Mouse (Mus musculus): ENCODE measurements at regions not wholly inside any gene's neighbourhood (a gene's known extent, or its start where the extent isn't known, plus 50 kb on each side); places are given as distances from the start of the nearest gene placed in this dataset.
A peak's percentile ranks its signal among the peaks of the same experiment; 100 is the strongest.

GRCm38 (mm10) chr12:60352138-60352537 is 1132.6 kb upstream of the Fbxo33 start:
- WGBS = 42% methylated on average over 2 of the region's 2 CpGs
- no peaks in the 10 kb centered on the region for H3K27me3 ChIP-seq (ENCODE audit: control insufficient read depth, insufficient read depth, low read depth, low read length)
- no peak overlapping the region for H3K4me2 ChIP-seq (ENCODE audit: low read depth, low read length)
- ATAC-seq (ENCODE audit: low read depth) = 0 out of 2 replicates have a peak, but pooled peaks have one; percentile 47
- no peak overlapping the region for H3K4me3 ChIP-seq (ENCODE audit: low read length)
- H3K4me1 ChIP-seq (replicated peaks; ENCODE audit: control insufficient read depth, insufficient read depth, low read length) = no peaks in the 10 kb centered on the region
- H3K36me3 ChIP-seq (ENCODE audit: control insufficient read depth, insufficient read depth, low read length) = no peaks in the 10 kb centered on the region
- H3K9me3 ChIP-seq (ENCODE audit: control insufficient read depth, low read length) = no peaks in the 10 kb centered on the region
- no peak overlapping the region for H3K9ac ChIP-seq (ENCODE audit: low read length)
- H3K27ac ChIP-seq (ENCODE audit: low read length) = no peak overlapping the region

GRCm38 (mm10) chr12:60344437-60344836 is 1124.9 kb upstream of the Fbxo33 start:
- Histone ChIP-seq H3K9me3 (ENCODE audit: control insufficient read depth, low read length) (no peaks in the 10 kb centered on the region), H3K4me3 (ENCODE audit: low read length) (no peak overlapping the region), H3K36me3 (ENCODE audit: control insufficient read depth, insufficient read depth, low read length) (no peaks in the 10 kb centered on the region), H3K27me3 (ENCODE audit: control insufficient read depth, insufficient read depth, low read depth, low read length) (no peaks in the 10 kb centered on the region), H3K27ac (ENCODE audit: low read length) (no peak overlapping the region), H3K9ac (ENCODE audit: low read length) (no peak overlapping the region), H3K4me1 (replicated peaks; ENCODE audit: control insufficient read depth, insufficient read depth, low read length) (no peaks in the 10 kb centered on the region), H3K4me2 (ENCODE audit: low read depth, low read length) (no peak overlapping the region)
- no peak for ATAC-seq (ENCODE audit: low read depth)
- 95% methylated on average over 1 of the region's 1 CpGs for WGBS

- 65% methylated on average over 6 of the region's 6 CpGs for WGBS
- Histone ChIP-seq H3K36me3 (ENCODE audit: control insufficient read depth, insufficient read depth, low read length) (no peaks in the 10 kb centered on the region), H3K4me3 (ENCODE audit: low read length) (no peak overlapping the region), H3K4me2 (ENCODE audit: low read depth, low read length) (no peak overlapping the region), H3K4me1 (replicated peaks; ENCODE audit: control insufficient read depth, insufficient read depth, low read length) (no peaks in the 10 kb centered on the region), H3K27ac (ENCODE audit: low read length) (no peak overlapping the region), H3K9me3 (ENCODE audit: control insufficient read depth, low read length) (no peaks in the 10 kb centered on the region), H3K9ac (ENCODE audit: low read length) (no peak overlapping the region), H3K27me3 (ENCODE audit: control insufficient read depth, insufficient read depth, low read depth, low read length) (no peaks in the 10 kb centered on the region)
- ATAC-seq (ENCODE audit: low read depth) = peak; percentile 62; the same call in 1 of the 2 replicates
These were observed 1100.5 kb upstream of the Fbxo33 start for GRCm38 (mm10) chr12:60320063-60320462.

- no peak for ATAC-seq (ENCODE audit: low read depth)
- no peak overlapping the region for H3K4me3 ChIP-seq (ENCODE audit: low read length)
- no peak overlapping the region for H3K9ac ChIP-seq (ENCODE audit: low read length)
- H3K9me3 ChIP-seq (ENCODE audit: control insufficient read depth, low read length) = no peaks in the 10 kb centered on the region
- no peak overlapping the region for H3K4me2 ChIP-seq (ENCODE audit: low read depth, low read length)
- H3K4me1 ChIP-seq (replicated peaks; ENCODE audit: control insufficient read depth, insufficient read depth, low read length) = no peaks in the 10 kb centered on the region
- H3K36me3 ChIP-seq (ENCODE audit: control insufficient read depth, insufficient read depth, low read length) = no peaks in the 10 kb centered on the region
- no peak overlapping the region for H3K27ac ChIP-seq (ENCODE audit: low read length)
- 62% methylated on average over 2 of the region's 2 CpGs for WGBS
- no peaks in the 10 kb centered on the region for H3K27me3 ChIP-seq (ENCODE audit: control insufficient read depth, insufficient read depth, low read depth, low read length)
These were observed 1073.1 kb upstream of the Fbxo33 start for GRCm38 (mm10) chr12:60292591-60292990.

- Histone ChIP-seq H3K4me1 (replicated peaks; ENCODE audit: control insufficient read depth, insufficient read depth, low read length) (no peaks in the 10 kb centered on the region), H3K9me3 (ENCODE audit: control insufficient read depth, low read length) (no peaks in the 10 kb centered on the region), H3K4me2 (ENCODE audit: low read depth, low read length) (no peak overlapping the region), H3K27me3 (ENCODE audit: control insufficient read depth, insufficient read depth, low read depth, low read length) (no peaks in the 10 kb centered on the region), H3K9ac (ENCODE audit: low read length) (no peak overlapping the region), H3K27ac (ENCODE audit: low read length) (no peak overlapping the region), H3K36me3 (ENCODE audit: control insufficient read depth, insufficient read depth, low read length) (no peaks in the 10 kb centered on the region), H3K4me3 (ENCODE audit: low read length) (no peak overlapping the region)
- WGBS = 94% methylated on average over 2 of the region's 2 CpGs
- ATAC-seq (ENCODE audit: low read depth) = no peak
These were observed 1069.3 kb upstream of the Fbxo33 start for GRCm38 (mm10) chr12:60288817-60289216.

GRCm38 (mm10) chr12:60255286-60255685 is 1035.8 kb upstream of the Fbxo33 start:
- no peak overlapping the region; the same call in 1 of the 2 replicates for H3K27ac ChIP-seq (ENCODE audit: low read length)
- H3K9ac ChIP-seq (ENCODE audit: low read length) = no peak overlapping the region
- H3K4me2 ChIP-seq (ENCODE audit: low read depth, low read length) = no peak overlapping the region
- H3K9me3 ChIP-seq (ENCODE audit: control insufficient read depth, low read length) = no peaks in the 10 kb centered on the region
- H3K4me3 ChIP-seq (ENCODE audit: low read length) = no peak overlapping the region
- no peaks in the 10 kb centered on the region for H3K4me1 ChIP-seq (replicated peaks; ENCODE audit: control insufficient read depth, insufficient read depth, low read length)
- ATAC-seq (ENCODE audit: low read depth) = peak; percentile 56
- no peaks in the 10 kb centered on the region for H3K27me3 ChIP-seq (ENCODE audit: control insufficient read depth, insufficient read depth, low read depth, low read length)
- no peaks in the 10 kb centered on the region for H3K36me3 ChIP-seq (ENCODE audit: control insufficient read depth, insufficient read depth, low read length)
- WGBS = 30% methylated on average over 1 of the region's 1 CpGs

GRCm38 (mm10) chr12:60214002-60214401 is 994.5 kb upstream of the Fbxo33 start:
- no peak overlapping the region for H3K4me2 ChIP-seq (ENCODE audit: low read depth, low read length)
- ATAC-seq (ENCODE audit: low read depth) = no peak
- H3K4me1 ChIP-seq (replicated peaks; ENCODE audit: control insufficient read depth, insufficient read depth, low read length) = no peaks in the 10 kb centered on the region
- H3K27ac ChIP-seq (ENCODE audit: low read length) = no peak overlapping the region
- WGBS = 48% methylated on average over 3 of the region's 3 CpGs
- H3K9ac ChIP-seq (ENCODE audit: low read length) = no peak overlapping the region
- H3K36me3 ChIP-seq (ENCODE audit: control insufficient read depth, insufficient read depth, low read length) = no peaks in the 10 kb centered on the region
- no peaks in the 10 kb centered on the region for H3K27me3 ChIP-seq (ENCODE audit: control insufficient read depth, insufficient read depth, low read depth, low read length)
- no peak overlapping the region for H3K4me3 ChIP-seq (ENCODE audit: low read length)
- no peaks in the 10 kb centered on the region for H3K9me3 ChIP-seq (ENCODE audit: control insufficient read depth, low read length)

- no peaks in the 10 kb centered on the region for H3K36me3 ChIP-seq (ENCODE audit: control insufficient read depth, insufficient read depth, low read length)
- H3K4me1 ChIP-seq (replicated peaks; ENCODE audit: control insufficient read depth, insufficient read depth, low read length) = no peaks in the 10 kb centered on the region
- H3K27me3 ChIP-seq (ENCODE audit: control insufficient read depth, insufficient read depth, low read depth, low read length) = no peaks in the 10 kb centered on the region
- H3K27ac ChIP-seq (ENCODE audit: low read length) = no peak overlapping the region
- no peak overlapping the region for H3K4me2 ChIP-seq (ENCODE audit: low read depth, low read length)
- H3K4me3 ChIP-seq (ENCODE audit: low read length) = no peak overlapping the region
- WGBS = 27% methylated on average over 2 of the region's 2 CpGs
- no peaks in the 10 kb centered on the region for H3K9me3 ChIP-seq (ENCODE audit: control insufficient read depth, low read length)
- no peak overlapping the region for H3K9ac ChIP-seq (ENCODE audit: low read length)
- peak; percentile 73; the same call in 1 of the 2 replicates for ATAC-seq (ENCODE audit: low read depth)
These were observed 956.2 kb upstream of the Fbxo33 start for GRCm38 (mm10) chr12:60175750-60176149.

- no peak for ATAC-seq (ENCODE audit: low read depth)
- H3K27ac ChIP-seq (ENCODE audit: low read length) = no peak overlapping the region
- H3K4me3 ChIP-seq (ENCODE audit: low read length) = no peak overlapping the region
- no peak overlapping the region for H3K9ac ChIP-seq (ENCODE audit: low read length)
- H3K27me3 ChIP-seq (ENCODE audit: control insufficient read depth, insufficient read depth, low read depth, low read length) = no peaks in the 10 kb centered on the region
- H3K4me1 ChIP-seq (replicated peaks; ENCODE audit: control insufficient read depth, insufficient read depth, low read length) = no peaks in the 10 kb centered on the region
- H3K36me3 ChIP-seq (ENCODE audit: control insufficient read depth, insufficient read depth, low read length) = no peaks in the 10 kb centered on the region
- H3K9me3 ChIP-seq (ENCODE audit: control insufficient read depth, low read length) = no peaks in the 10 kb centered on the region
- 79% methylated on average over 4 of the region's 4 CpGs for WGBS
- no peak overlapping the region for H3K4me2 ChIP-seq (ENCODE audit: low read depth, low read length)
These were observed 930.7 kb upstream of the Fbxo33 start for GRCm38 (mm10) chr12:60150266-60150665.

- no peak for ATAC-seq (ENCODE audit: low read depth)
- Histone ChIP-seq H3K9me3 (ENCODE audit: control insufficient read depth, low read length) (no peaks in the 10 kb centered on the region), H3K27ac (ENCODE audit: low read length) (no peak overlapping the region), H3K36me3 (ENCODE audit: control insufficient read depth, insufficient read depth, low read length) (no peaks in the 10 kb centered on the region), H3K4me2 (ENCODE audit: low read depth, low read length) (no peak overlapping the region), H3K27me3 (ENCODE audit: control insufficient read depth, insufficient read depth, low read depth, low read length) (no peaks in the 10 kb centered on the region), H3K4me3 (ENCODE audit: low read length) (no peak overlapping the region), H3K4me1 (replicated peaks; ENCODE audit: control insufficient read depth, insufficient read depth, low read length) (no peaks in the 10 kb centered on the region), H3K9ac (ENCODE audit: low read length) (no peak overlapping the region)
- 80% methylated on average over 1 of the region's 1 CpGs for WGBS
These were observed 927.8 kb upstream of the Fbxo33 start for GRCm38 (mm10) chr12:60147364-60147763.

Data from lung, embryonic 16.5 days (tissue).